Mouse (Mus musculus) bone marrow, adult 2 months (tissue): Measurements from ENCODE around the gene Dgkb.

Experiments used
- CTCF ChIP-seq: fragments of 200-500 bp; IDR thresholded peaks from 2 replicates; pipeline ENCODE4 v1.5.1; 2011; ENCODE audit warnings: low read length, control low read depth; ENCODE audit not compliant: control insufficient read depth, insufficient read depth
- POLR2A ChIP-seq: fragments of 200-500 bp; IDR thresholded peaks from 2 replicates; pipeline ENCODE4 v1.6.1; 2011; ENCODE audit warnings: low read depth, mild to moderate bottlenecking, control low read depth, low read length, borderline replicate concordance; ENCODE audit not compliant: control insufficient read depth

DNA sequence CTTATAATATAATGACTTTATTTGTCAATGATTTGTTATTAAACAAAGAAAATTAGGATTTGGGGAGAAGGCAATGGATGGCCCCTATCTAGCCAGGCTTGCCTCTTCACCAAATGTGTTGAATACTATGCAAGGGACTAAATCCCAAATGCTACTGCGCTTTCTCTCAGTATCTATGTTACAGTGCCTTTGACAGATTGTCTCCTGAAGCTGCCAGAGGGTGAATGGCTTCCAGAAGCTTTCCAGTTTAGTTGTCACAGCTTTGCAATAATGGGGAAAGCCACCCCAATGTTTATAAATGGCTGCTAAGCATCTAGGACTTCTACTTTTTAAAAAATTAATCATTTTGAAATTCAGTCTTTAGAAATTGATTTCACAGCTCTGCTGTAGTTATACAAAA lies 175.7 kb downstream of the Dgkb start:
- TF ChIP-seq CTCF = no peak
- no peak for TF ChIP-seq POLR2A
